Mouse (Mus musculus) hindbrain, embryonic 16.5 days (tissue): ENCODE results near the gene Ecsit. TPM values are rescaled to one million over a fixed set of nuclear protein-coding genes. Genes with fewer than 3 reads are reported as not detected.
"Not testable (repeated sequence)": the region's sequence is repeated elsewhere in the genome, so short reads cannot be mapped to it uniquely, and the experiment has no call there.

ENCODE experiments used
- ATAC-seq: fragments of 200-750 bp; cut with Nextera tagmentation; 2 replicates; pipeline ENCODE4 v1.8.0; 2017; ENCODE audit warnings: moderate TSS enrichment, moderate library complexity
- H3K27ac ChIP-seq: fragments of 300-500 bp; sonication (generic); 2 replicates; pipeline ENCODE4 v1.5.1; 2014; ENCODE audit warnings: low read depth, mild to moderate bottlenecking, control low read depth, low read length, moderate library complexity
- H3K27me3 ChIP-seq: fragments of 300-500 bp; sonication (generic); replicated peaks from 2 replicates; pipeline ENCODE4 v1.6.1; 2014; ENCODE audit warnings: low read length; ENCODE audit not compliant: control insufficient read depth, insufficient read depth
- H3K36me3 ChIP-seq: fragments of 300-500 bp; sonication (generic); 2 replicates; pipeline ENCODE4 v1.6.1; 2014; ENCODE audit warnings: mild to moderate bottlenecking, low read length, moderate library complexity, mixed read lengths; ENCODE audit not compliant: control insufficient read depth, insufficient read depth
- H3K4me1 ChIP-seq: fragments of 300-500 bp; sonication (generic); 2 replicates; pipeline ENCODE4 v1.6.1; 2014; ENCODE audit warnings: low read depth, low read length; ENCODE audit not compliant: control insufficient read depth, insufficient read depth
- H3K4me2 ChIP-seq: fragments of 300-500 bp; sonication (generic); 2 replicates; pipeline ENCODE4 v1.6.1; 2014; ENCODE audit warnings: mild to moderate bottlenecking, low read length, control low read depth, moderate library complexity
- H3K4me3 ChIP-seq: fragments of 300-500 bp; sonication (generic); 2 replicates; pipeline ENCODE4 v1.5.1; 2014; ENCODE audit warnings: mild to moderate bottlenecking, low read length, control low read depth, moderate library complexity
- H3K9ac ChIP-seq: fragments of 300-500 bp; sonication (generic); 2 replicates; pipeline ENCODE4 v1.6.1; 2014; ENCODE audit warnings: low read depth, mild to moderate bottlenecking, control low read depth, low read length, moderate library complexity
- H3K9me3 ChIP-seq: fragments of 300-500 bp; sonication (generic); 2 replicates; pipeline ENCODE4 v1.6.1; 2014; ENCODE audit warnings: mild to moderate bottlenecking, low read length, moderate library complexity; ENCODE audit not compliant: control insufficient read depth
- WGBS: fragments of 180-500 bp; shearing (Covaris S2); extraction: QIAGEN DNeasy Blood & Tissue Kit; methylation state at CpG from one replicate; pipeline ENCODE4 v1.1.7; 2014; 5-methylcytosine and 5-hydroxymethylcytosine counted together
- polyA plus RNA-seq: library from polyadenylated mRNA; unstranded; fragments of >200 nt; fragmentation: Nextera tagmentation; extraction: Ambion mirVana; gene quantifications from 2 replicates; pipeline ENCODE4 v1.2.1, GENCODE M21; 2015

The Ecsit gene
- polyA plus RNA-seq, 1 experiment from 2014 or later, result 62.3 TPM

- peaks cover 4% of the 10 kb centered on the region for H3K4me1 ChIP-seq
- H3K4me3 ChIP-seq, result peak overlapping the region; percentile 39
- no peaks in the 10 kb centered on the region for H3K36me3 ChIP-seq
- peak; percentile 76 for ATAC-seq
- WGBS, result 3% methylated on average over 24 of the region's 24 CpGs
- H3K27ac ChIP-seq, result no peak overlapping the region
- peak overlapping the region; percentile 58 for H3K4me2 ChIP-seq
- no peaks in the 10 kb centered on the region for H3K9me3 ChIP-seq
- H3K9ac ChIP-seq, result peak overlapping the region; percentile 61
- peaks cover 21% of the 10 kb centered on the region for H3K27me3 ChIP-seq
These were observed 10.6 kb upstream of the Ecsit start for GRCm38 (mm10) chr9:22095854-22096307.

DNA sequence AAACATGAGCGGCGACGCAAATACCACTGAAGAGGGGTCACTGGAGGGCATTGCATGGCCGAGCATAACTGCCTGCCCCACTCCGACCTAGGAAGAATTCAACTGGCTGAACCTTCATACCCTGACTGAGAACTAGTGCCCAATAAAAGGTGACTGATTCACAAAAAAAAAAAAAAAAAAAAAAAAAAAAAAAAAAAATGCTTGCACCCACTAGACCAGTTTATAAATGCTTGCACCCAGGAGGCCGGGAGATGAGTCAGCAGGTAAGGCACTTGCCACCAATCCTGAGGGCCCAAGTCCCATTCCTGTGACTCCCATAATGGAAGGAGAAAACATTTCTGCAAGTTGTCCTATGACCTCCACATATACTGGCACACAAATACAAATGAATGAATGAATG, 7.5 kb upstream of the Ecsit start:
- Histone ChIP-seq H3K27ac (no peak overlapping the region), H3K4me3 (no peak overlapping the region), H3K27me3 (no peaks in the 10 kb centered on the region; the same call in 1 of the 2 replicates), H3K4me2 (no peak overlapping the region), H3K9me3 (no peaks in the 10 kb centered on the region), H3K9ac (no peak overlapping the region), H3K36me3 (no peaks in the 10 kb centered on the region), H3K4me1 (peaks cover 4% of the 10 kb centered on the region)
- no peak for ATAC-seq
- 91% methylated on average over 6 of the region's 6 CpGs for WGBS

DNA sequence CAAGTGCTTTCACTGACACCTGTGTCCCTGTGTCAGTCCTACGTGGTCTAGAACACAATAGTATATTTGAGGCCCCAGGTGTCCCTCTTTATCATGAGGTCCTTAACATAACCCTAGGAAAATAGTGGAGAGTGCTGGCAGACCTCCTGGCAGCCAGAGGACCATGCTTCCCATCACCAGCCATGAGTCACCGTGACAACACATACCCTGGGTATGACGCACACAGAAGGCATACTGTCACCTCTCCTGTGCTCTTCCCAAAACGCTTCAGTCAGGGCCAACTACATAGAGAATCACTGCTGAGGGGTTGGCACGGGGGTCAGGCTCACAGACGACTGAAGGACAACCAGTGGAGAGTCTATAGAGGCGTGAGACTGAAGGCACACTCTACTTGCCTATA, 4.7 kb upstream of the Ecsit start:
- Histone ChIP-seq H3K9me3 (no peaks in the 10 kb centered on the region), H3K27me3 (no peaks in the 10 kb centered on the region), H3K9ac (no peak overlapping the region), H3K36me3 (no peaks in the 10 kb centered on the region), H3K4me3 (no peak overlapping the region), H3K4me1 (peaks cover 5% of the 10 kb centered on the region), H3K4me2 (no peak overlapping the region), H3K27ac (no peak overlapping the region)
- no peak for ATAC-seq
- WGBS, result 83% methylated on average over 7 of the region's 7 CpGs

DNA sequence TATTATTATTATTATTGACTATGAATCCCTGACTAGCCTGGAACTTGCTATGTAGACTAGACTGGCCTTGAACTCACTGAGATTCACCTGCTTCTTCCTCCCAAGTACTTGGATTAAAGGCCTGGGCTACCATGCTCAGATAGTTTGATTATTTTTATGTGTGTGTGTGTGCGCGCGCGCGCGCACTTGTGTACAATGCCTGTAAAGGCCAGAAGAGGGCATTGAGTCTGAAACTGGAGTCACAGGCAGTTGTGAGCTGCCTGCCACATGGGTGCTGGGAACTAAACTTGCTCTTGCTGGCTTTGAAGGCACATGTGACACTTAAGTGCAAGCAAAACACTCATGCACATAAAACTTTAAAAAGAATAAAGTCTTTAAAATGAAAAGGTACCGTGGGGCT, 4.0 kb upstream of the Ecsit start:
- Histone ChIP-seq H3K4me3 (no peak overlapping the region), H3K36me3 (no peaks in the 10 kb centered on the region), H3K27me3 (no peaks in the 10 kb centered on the region), H3K4me1 (peaks cover 9% of the 10 kb centered on the region), H3K27ac (no peak overlapping the region), H3K9me3 (no peaks in the 10 kb centered on the region), H3K9ac (no peak overlapping the region), H3K4me2 (no peak overlapping the region)
- ATAC-seq, result no peak
- 99% methylated on average over 7 of the region's 7 CpGs for WGBS

DNA sequence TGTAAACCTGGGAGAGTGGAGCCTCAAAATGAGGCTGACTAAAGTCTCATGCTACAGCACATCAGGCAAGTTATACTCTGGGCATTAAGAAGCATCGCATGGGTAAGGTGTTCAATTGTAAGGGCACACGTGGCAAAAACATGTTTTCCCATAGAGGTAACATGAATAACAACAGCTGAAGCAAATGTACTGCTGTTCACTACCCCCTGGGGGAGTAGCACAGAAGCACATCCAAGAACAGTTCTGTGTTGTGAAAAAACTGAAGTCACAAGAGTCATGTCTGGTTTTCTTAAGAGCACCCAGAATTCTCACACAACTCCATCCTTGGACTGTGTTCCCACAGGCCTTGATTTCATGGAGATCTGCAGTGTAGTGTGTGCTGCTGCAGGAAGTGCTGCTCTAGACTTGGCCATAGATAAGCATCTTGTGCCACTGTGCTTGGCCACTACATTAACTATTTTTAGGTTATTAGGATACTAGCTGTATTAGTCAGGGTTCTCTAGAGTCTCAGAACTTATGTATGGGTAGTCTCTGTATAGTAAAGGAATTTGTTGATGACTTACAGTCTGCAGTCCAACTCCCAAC, 1.9 kb upstream of the Ecsit start:
- Histone ChIP-seq H3K4me3 (no peak overlapping the region), H3K27ac (no peak overlapping the region), H3K27me3 (no peaks in the 10 kb centered on the region), H3K4me2 (no peak overlapping the region), H3K36me3 (no peaks in the 10 kb centered on the region), H3K4me1 (peaks cover 9% of the 10 kb centered on the region), H3K9me3 (no peaks in the 10 kb centered on the region), H3K9ac (no peak overlapping the region)
- WGBS, result 75% methylated on average over 2 of the region's 2 CpGs
- ATAC-seq, result no peak

- Histone ChIP-seq H3K27me3 (no peaks in the 10 kb centered on the region), H3K9me3 (no peaks in the 10 kb centered on the region), H3K36me3 (no peaks in the 10 kb centered on the region), H3K4me3 (peak overlapping the region; percentile 82), H3K27ac (no peak overlapping the region), H3K9ac (peak overlapping the region; percentile 80), H3K4me2 (peak overlapping the region; percentile 68), H3K4me1 (peaks cover 9% of the 10 kb centered on the region)
- ATAC-seq, result no peak
- WGBS, result 78% methylated on average over 6 of the region's 6 CpGs
These were observed 774 bp upstream of the Ecsit start for GRCm38 (mm10) chr9:22086012-22086411.

DNA sequence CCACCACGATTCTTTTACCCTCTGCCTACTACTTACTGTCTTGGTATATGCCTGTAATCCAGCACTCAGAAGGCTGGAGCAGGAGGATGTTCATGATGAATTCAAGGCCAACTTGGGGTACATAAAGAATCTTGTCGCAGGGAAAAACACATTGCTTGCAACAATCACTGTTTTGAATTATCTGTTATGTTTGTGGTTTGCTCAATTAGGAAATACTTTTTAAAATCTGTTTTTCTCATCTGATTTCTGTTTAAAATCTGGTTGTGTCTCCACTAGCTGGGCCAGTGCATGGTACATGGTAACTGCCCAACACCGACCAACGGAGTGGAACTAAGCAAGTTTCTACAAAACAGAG, 594 bp downstream of the Ecsit start:
- Histone ChIP-seq H3K9me3 (no peaks in the 10 kb centered on the region), H3K27ac (peak overlapping the region; percentile 73), H3K4me1 (peaks cover 9% of the 10 kb centered on the region), H3K4me3 (peak overlapping the region; percentile 82), H3K4me2 (peak overlapping the region; percentile 76), H3K36me3 (0 out of 2 replicates have a peak, but pooled peaks cover 2% of the 10 kb centered on the region), H3K27me3 (no peaks in the 10 kb centered on the region), H3K9ac (peak overlapping the region; percentile 80)
- ATAC-seq, result no peak
- WGBS, result 31% methylated on average over 4 of the region's 4 CpGs

GRCm38 (mm10) chr9:22076223-22076622, 9.0 kb downstream of the Ecsit start:
- no peak overlapping the region for H3K27ac ChIP-seq
- H3K36me3 ChIP-seq, result peaks cover 4% of the 10 kb centered on the region
- H3K4me2 ChIP-seq, result no peak overlapping the region
- peaks cover 4% of the 10 kb centered on the region; the same call in 1 of the 2 replicates for H3K4me1 ChIP-seq
- WGBS, result 95% methylated on average over 23 of the region's 23 CpGs
- no peak for ATAC-seq
- H3K9me3 ChIP-seq, result no peaks in the 10 kb centered on the region
- no peak overlapping the region for H3K9ac ChIP-seq
- H3K4me3 ChIP-seq, result no peak overlapping the region
- no peaks in the 10 kb centered on the region for H3K27me3 ChIP-seq

GRCm38 (mm10) chr9:22075778-22076177, 9.5 kb downstream of the Ecsit start:
- not testable (repeated sequence) for H3K36me3 ChIP-seq

More at GRCm38 (mm10) chr9:22075778-22076177, 9.5 kb downstream of the Ecsit start:
- not testable (repeated sequence) for H3K4me1 ChIP-seq, H3K4me2 ChIP-seq, H3K9ac ChIP-seq, H3K4me3 ChIP-seq, H3K27ac ChIP-seq, H3K27me3 ChIP-seq, ATAC-seq, H3K9me3 ChIP-seq
- 80% methylated on average over 5 of the region's 5 CpGs for WGBS
